Mouse (Mus musculus): ENCODE data around the gene Appl2.

DNA sequence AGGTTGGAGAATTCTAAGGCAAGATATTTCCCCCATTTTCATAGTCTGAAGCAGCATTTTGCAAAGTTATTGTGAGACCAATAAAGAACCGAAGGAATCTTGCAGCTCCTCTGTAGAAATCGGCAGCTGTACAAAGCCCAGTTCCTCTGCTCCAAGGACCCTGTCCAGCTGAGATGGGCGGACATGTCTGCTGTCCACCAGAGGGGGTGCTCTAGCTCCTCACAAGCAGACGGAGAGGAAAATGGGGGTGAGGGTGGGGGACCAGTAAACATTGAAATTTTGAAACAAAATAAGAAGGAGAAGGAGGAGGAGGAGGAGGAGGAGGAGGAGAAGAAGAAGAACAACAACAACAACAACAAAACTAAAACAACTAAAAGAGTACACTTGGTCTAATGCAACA is 12.1 kb upstream of the Appl2 start:
- TF ChIP-seq TAL1 (IDR thresholded peaks at IDR 0.05; ENCODE audit: low read length) (no peak), GATA1 (IDR thresholded peaks at IDR 0.05; ENCODE audit: low read length) (no peak)
